Mouse (Mus musculus): ENCODE results near the gene Copa.

The Copa gene

DNA sequence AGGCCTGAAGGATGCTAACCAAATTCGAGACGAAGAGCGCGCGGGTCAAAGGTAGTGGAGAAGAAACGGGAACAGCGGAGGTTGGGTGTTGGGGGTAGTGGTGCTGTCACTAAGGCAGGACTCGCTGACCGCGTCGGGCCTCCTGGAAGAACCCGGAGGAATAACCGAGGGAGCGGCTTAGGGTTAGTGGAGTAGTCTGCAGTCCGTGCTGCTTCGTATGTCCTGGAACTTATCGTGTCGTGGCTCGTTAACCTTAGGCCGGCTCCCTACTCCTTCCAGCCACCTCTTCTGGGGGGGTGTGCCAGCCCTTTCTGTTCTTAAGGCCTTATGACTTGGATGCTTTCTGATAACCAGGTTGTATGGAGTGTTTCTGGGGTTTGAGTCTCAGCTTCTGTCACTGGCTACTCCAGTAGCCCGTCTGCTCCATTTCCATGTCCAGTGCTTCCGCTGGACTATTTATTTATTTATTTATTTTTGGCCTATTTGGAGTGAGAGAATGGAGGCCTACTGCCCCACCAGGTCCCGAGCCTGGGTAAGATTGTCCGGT is 643 bp downstream of the Copa start:
- DNase-seq (ENCODE audit: low spot score in 2 of 2): no peak

DNA sequence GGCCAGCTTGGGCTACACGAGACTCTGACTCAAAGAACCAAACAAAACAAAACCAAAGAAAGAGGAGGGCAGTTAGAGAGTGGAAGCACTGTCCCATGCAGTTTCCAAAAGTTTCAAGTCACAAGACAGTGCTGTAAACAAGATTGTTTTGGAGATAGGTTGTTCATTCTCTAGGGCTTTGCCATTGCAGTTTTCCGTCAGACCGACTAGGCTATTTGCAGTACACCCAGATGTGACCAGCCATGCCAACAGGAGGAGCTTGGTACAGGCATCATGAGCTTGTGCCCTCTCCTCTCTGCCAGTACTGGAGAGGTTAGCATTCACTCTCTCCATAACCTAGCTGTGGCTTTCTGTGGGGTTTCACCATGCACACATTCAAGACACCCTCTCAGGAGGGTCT is 11.2 kb downstream of the Copa start:
- DNase-seq (ENCODE audit: low spot score in 2 of 2): no peak

DNA sequence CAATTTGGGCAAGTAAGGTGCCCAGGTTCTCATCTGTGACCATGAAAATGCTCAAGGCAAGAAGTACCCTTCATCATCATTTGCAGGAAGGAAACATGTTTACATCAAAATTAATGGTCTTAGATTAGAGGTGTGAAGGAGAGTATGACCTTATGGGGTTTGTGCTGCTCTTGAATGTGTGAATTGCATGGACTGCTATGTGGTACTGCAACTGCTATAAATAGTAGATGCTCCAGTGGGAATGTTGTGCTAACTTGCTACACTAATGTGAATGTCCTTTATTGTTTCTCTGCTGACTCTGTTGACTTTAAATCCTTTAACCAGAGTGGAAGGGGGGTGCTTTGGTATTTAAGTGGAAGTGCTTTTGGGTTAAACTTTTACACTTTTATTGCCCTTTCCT is 12.0 kb downstream of the Copa start:
- DNase-seq (ENCODE audit: low spot score in 2 of 2): no peak

DNA sequence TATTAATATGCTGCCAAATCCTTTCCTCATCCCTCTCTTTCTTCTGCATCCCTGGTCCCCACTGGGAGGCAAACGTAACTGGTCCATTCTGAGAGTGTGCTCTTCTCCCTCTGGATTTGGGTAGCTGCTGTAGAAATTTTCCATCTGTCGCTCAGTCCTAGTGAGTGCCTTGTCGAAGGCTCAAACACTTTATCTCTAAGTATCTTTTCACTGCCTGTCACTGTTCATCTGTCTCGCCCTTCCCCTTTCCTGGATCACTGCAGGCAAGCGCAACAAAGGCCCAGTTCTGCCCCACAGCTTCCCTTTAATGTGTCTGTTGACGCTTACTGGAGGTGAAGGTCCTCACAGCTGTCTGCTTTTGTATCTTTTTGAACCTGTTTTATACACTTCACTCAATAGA is 12.9 kb downstream of the Copa start:
- no peak for DNase-seq (ENCODE audit: low spot score in 2 of 2)

DNA sequence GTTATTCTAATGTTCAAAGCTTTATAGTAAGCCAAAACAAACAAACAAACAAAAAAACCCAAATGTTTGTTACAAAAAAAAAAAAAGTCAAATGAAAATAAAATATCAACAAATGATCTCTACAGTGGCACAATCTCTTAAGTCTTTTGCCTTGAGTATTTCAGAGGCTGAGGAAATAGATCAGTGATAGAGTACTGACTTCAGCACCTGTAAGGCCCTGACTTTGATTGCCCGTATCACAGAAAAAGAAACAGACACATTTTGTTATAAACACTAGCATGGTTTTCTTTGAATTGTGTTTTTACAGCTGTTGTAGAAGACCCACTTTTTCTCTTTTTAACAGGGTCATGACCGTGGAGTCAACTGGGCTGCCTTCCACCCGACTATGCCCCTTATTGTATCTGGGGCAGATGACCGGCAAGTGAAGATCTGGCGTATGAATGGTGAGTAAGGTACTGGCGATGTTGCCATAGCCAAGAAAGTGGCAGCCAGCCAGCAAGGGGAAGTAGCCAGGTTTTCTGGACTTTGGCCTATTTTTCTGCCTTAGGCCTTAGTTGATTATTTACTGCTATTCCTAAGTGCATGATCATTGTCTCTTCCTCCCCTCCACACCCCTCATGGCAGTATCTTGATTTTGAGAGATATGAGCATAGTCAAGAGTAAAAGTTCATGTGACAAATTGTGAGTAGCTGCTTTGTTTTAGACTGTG is 17.1 kb downstream of the Copa start:
- DNase-seq (ENCODE audit: low spot score in 2 of 2): no peak

DNA sequence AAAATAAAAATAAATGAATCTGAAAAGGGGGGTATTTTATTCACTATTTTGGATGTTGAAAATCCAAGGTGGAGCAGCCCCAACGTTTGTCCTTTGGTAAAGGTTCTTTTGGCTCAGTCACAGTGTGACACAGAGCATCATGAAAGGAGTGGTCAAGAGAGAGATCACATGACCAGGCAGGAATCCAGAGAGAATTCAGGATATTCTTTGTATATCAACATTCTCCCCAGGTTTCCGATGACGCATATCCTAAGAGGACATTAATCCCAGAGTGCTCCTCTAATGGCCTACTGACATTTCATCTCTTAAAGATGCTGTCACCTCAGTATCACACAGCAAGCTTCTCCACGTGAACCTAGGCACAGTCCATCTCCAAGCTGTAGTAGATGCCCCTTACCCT is 21.3 kb downstream of the Copa start:
- DNase-seq (ENCODE audit: low spot score in 2 of 2): no peak

DNA sequence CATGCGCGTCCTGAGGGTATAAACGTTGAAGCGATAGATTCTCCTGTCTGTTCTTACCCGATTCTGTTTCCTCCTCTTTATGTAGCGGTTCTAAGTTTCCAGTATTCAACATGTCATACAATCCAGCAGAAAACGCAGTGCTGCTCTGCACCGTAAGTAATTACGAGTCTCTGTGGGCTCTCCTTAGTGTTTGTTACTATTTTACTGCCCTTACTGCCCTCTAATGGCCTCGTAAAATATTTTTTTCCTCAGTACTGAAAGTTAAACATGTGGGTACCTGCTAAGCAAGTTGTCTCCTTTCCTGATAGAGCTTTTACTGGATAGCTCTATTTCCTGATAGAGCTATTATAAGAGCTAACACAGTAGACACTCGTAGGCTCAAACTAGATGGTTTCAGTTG is 22.8 kb downstream of the Copa start:
- DNase-seq (ENCODE audit: low spot score in 2 of 2): no peak

DNA sequence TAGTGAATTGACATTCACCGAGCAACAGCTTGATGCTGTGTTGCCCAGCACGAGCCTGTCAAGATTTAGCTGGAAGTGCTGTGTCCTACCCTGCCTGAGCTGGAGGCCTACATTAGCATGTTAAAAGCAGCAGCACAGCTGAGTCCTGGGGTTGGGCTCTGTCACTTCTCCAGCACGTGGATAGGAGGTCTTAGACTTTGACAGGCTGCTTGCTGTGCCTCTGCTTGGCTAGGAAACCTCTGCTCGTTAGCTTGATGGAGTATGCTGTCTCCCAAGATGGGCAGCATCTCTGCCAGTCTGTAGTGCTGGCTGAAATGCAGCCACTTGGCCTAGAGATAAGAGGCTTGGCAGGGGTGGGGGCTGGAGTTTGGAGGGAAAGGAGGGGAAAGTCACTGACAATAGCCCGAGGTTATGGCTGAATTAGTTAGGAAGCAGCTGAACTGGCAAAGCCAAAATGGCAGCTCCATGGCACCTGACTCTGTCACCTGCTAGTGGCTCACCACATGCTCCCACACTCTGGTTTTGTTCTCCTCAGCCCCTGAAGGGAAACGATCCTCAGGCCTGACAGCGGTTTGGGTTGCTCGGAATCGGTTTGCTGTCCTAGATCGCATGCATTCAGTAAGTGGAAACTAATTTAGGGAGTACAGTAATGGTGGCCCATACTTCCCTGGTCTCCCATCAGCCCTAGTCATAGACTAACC is 25.6 kb downstream of the Copa start:
- no peak for DNase-seq (ENCODE audit: low spot score in 2 of 2)

DNA sequence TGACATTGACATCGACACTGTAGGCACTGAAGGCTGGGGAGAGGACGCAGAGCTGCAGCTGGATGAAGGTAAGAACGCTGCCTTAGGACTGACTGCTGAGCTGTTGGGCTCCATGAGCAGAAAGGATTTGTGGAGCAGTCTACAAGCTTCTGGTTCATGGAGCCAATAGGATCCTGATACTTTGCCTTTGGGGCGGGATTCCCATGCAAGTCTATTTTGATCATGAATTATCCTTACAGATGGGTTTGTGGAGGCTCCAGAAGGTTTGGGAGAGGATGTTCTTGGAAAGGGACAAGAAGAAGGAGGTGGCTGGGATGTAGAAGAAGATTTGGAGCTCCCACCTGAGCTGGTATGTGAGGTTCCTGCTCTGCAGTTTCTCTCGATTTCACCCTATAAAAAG is 34.6 kb downstream of the Copa start:
- DNase-seq (ENCODE audit: low spot score in 2 of 2): no peak

DNA sequence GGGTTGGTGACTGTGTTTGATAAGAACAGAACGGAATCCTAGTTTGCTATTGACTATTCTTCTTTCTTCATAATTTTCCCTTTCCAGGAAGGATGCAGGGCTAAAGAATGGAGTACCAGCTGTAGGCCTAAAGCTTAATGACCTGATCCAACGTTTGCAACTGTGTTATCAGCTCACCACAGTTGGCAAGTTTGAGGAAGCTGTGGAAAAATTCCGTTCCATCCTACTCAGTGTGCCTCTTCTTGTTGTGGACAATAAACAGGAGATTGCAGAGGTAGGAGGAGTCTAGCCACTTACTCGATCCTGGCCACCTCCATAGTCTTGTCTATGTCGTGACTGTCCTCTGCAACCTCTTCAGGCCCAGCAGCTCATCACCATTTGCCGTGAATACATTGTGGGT is 36.8 kb downstream of the Copa start:
- no peak for DNase-seq (ENCODE audit: low spot score in 2 of 2)

DNA sequence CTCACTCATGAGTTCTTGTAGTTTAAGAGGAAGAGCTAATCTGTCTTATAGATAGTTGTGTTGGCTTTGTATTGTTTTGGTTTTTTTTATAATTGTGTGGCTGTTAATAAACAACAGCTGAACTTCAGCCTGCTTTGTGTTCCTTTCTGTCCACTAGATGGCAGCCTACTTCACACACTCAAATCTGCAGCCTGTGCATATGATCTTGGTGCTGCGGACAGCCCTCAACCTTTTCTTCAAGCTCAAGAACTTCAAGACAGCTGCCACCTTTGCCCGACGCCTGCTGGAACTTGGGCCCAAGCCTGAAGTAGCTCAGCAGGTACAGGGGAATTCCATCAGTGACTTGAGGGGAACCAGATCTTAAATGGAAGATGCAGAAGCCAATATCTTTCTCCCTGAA is 37.4 kb downstream of the Copa start:
- peak; percentile 14 to 44 for DNase-seq (ENCODE audit: low spot score in 2 of 2)

DNA sequence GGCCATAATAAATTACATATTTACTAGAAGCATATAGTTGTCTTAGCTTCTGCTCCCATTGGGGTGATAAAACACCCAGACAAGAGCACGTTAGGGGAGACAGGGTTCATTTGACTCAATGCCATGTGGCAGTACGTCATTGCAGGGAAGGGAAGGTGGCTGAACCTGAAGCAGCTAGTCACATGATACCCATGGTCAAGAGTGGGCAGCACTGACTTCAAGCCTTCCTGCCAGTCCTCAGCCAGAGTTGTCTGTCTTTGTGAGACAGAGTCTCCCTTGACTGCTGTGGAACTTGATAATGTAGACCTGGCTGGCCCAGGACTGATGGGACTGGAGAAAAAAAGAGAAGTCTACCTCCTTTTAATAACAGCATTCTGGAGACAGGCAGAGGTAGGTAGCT is 40.3 kb downstream of the Copa start:
- DNase-seq (ENCODE audit: low spot score in 2 of 2): no peak

DNA sequence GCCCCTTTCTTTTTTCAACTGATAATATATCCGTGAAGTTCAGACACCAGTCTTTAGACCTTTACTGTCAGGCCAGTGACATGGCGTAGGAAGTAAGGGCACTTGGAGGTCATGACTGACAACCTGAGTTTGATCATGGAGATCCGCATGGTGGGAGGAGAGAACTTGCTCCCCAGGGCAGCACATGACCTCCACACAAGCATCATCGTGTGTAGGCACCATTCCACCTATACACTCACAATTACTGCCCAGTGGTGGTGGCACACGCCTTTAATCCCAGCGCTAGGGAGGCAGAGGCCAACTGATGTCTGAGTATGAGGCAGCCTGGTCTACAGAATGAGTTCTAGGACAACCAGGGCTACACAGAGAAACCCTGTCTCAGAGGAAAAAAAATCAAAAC is 42.2 kb downstream of the Copa start:
- no peak for DNase-seq (ENCODE audit: low spot score in 2 of 2)

DNA sequence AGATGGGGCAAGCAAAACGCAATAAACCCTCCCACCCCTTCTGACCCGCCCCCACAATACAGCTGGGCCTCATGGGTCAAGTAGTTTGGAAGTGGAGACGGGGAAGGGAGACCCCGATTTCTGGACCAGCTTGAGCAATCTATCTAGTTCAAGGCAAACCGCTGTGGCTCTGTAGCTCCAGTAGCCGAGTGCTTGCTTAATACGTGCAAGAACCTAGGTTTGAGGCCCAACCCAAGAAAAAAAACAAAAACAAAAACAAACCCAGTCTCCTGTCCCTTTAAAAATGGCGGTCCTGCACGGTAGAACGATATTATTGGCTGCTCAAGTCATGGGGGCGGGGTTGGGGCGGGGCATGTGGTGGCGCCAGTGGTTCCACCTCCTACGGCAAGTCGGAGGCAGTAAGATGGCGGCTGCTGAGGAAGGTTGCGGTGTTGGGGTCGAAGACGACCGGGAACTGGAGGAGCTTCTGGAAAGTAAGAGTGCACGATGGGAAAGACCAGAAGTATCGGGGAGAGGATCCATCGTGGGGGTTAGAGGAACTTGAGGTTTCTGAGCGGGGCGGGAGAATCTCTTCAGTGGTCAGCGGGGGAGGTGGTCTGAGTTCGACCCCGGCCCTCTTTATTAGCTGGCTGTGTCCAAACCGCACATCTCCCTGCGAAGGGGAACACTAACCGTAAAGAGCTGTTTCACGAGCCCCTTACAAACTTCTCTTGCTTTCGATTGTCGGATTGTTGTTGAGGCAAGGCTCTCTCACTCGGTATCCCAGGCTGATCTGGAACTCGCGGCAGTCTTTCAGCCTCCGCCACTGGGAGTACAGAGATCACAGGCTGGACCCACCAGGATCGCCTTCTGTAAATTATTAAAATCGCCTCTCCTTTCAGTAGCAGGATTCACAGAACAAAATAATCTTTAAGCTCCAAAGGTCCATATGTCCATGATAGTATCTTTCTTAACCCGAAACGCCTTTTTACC is 44.3 kb downstream of the Copa start, which contains the start of gene Pex19:
Gene Pex19, plus strand, starts transcription at position 380 of the 972 bp plus-strand sequence.
- peak; percentile 65 to 73 for DNase-seq (ENCODE audit: low spot score in 2 of 2)

DNA sequence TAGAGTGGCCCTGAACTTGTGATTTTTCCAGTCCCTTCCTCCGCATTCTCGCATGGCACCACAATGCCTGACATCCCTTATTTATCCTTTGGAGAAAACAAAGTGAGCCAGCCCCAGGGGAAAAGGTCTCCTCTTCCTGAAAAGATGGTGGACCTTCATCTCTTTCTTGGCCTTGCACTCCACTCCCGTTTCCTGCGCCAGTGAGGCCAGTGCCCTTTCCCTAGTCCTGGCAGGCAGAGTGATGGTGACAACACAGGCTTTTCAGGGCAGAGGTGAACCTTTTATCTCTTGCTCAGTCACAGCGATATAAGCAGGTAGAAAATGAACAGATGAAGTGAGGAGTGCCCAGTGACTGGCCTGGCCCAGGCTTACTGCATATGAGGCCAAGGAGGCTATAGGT is 45.2 kb downstream of the Copa start:
- no peak for DNase-seq (ENCODE audit: low spot score in 2 of 2)

DNA sequence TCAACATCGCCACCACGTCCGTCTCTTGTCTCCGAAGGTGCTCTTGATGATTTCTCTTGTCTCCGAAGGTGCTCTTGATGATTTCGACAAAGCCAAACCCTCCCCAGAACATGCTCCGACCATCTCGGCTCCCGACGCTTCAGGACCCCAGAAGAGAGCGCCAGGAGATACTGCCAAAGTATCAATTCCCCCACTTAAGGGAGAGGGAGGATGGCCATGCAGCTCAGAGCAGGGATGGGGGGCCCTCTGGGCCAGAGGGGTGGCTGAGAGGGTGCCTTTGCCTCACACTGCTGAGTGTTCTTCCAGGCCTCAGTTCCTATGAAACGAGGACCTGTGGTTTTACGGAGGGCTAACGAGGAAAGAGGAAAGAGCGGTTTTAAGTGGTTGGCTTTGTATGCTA is 46.2 kb downstream of the Copa start:
- no peak for DNase-seq (ENCODE audit: low spot score in 2 of 2)

DNA sequence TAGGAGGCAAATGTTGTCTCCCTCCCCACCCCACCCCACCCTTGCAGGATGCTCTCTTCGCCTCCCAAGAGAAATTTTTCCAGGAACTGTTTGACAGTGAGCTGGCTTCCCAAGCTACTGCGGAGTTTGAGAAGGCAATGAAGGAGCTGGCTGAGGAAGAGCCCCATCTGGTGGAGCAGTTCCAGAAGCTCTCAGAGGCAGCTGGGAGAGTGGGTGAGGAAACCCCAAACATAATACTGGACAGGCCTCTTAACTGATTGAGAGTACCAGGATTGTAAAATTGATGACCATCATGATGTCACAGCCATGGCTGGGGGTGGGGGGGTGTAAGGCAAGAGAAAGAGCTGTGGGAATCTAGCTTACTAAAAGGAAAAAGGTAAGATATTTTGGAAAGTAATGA is 46.8 kb downstream of the Copa start:
- DNase-seq (ENCODE audit: low spot score in 2 of 2): no peak

DNA sequence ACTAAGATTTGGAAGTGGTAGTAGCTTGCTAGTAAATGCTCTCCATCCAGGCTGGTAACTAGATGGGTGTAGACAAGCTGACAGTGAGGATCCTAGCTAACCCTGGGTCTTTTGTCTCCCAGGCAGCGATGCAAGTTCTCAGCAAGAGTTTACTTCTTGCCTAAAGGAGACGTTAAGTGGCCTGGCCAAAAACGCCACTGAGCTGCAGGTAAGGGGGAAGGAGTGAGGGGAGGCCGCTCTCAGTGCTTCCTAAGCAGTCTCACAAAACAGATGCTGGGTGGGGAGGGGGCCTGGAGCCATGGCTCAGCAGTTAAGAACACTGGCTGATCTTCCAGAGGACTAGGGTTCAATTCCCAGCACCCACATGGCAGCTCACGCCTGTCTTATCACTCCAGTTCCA is 47.5 kb downstream of the Copa start:
- no peak for DNase-seq (ENCODE audit: low spot score in 2 of 2)

DNA sequence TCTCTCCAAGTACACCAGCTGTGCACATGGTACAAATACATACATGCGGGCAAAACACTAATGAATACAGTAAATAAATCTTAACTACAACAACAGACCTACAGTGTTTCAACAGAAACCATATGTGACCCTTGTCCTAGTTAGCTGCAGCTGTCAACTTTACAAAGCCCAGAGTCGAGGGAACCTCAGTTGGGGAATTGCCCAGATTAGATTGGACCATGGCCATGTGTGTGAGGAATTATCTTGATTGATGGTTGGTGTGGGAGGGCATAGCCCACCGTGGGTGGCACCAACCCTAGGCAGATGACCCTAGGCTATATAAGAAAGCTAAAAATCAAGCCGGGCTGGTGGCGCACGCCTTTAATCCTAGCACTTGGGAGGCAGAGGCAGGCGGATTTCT is 50.0 kb downstream of the Copa start:
- DNase-seq (ENCODE audit: low spot score in 2 of 2): no peak

DNA sequence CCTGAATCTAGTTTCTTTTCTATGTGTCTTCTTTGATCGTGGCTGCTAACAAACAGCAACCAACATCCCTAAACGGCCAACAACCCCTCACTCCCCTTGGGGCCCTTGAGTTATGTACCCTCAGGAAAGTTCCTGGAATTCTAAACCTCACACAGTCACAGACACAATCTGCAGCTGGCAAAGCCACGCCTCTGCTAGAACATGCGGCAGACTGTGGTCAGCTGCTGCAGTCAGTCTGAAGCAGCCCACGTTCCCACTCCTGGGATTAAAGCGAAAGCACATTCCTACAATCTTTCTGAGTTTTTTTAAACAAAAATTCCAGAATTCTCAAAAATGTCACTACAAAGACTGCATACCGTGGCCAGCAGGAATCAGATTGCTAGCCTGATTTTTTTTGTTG is 51.2 kb downstream of the Copa start:
- DNase-seq (ENCODE audit: low spot score in 2 of 2): no peak

DNA sequence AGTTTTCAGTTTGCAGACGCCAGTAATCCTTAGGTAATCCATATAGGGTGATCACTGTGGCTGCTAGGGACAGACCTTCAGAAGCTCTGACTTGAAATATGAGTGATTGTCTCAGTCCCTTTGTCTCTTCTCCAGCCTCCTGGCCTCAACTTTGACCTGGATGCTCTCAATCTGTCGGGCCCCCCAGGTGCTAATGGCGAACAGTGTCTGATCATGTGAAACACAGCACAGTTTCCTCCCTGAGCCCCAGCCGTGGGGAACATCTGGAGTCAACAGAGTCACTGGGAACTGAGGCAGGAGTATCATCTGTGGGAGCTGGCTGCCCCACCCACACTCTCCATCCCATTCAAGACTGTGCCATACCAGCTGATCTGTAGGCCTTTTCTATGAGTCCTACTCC is 51.7 kb downstream of the Copa start:
- no peak for DNase-seq (ENCODE audit: low spot score in 2 of 2)

DNA sequence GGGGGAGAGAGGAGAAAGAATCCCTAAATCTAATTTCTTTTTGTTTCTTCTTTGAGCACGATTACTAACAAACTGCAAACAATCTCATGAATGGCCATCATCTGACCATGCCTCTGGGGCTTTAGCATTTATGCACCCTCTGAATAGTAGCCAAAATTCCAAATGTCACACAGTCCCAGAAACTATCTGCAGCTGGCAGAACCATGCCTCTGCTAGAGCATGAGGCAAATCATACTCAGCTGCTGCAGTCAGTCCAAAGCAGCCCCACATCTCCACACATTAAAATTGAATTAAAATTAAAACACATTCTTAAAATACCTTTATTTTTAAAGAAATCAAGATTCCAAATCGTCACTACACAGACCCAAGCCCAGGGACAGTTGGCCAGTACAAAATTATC is 57.8 kb downstream of the Copa start:
- no peak for DNase-seq (ENCODE audit: low spot score in 2 of 2)
